Mouse (Mus musculus): ENCODE data around the gene Vmn1r208. TPM values are rescaled to one million over a fixed set of nuclear protein-coding genes. Genes with fewer than 3 reads are reported as not detected.
"Not testable (repeated sequence)": the region's sequence is repeated elsewhere in the genome, so short reads cannot be mapped to it uniquely, and the experiment has no call there.

Gene Vmn1r208
- total RNA-seq (2021): not detected

DNA sequence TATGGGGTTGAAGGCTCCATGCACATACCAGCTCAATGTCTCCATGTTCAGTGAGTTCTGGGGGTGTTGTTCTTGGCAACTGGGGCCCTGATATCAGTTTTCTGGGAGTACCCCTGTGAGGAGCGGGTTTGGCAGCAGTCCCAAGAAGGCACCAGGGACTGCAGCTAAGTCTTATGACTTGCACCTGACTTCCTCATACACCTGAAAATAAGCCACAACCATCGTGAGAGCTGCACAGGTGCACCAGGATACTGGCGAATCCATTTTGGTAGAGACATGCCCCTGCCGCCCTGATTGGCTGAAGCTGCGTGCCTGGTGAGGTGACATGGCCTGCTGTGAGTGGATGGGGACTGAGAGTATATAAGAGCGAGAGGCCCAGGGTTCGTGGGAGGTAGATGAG is at the start of gene Vmn1r208:
Gene Vmn1r208 (minus strand): TSS at position 101 of the 400 bp plus-strand sequence.
- not testable (repeated sequence) for DNase-seq

DNA sequence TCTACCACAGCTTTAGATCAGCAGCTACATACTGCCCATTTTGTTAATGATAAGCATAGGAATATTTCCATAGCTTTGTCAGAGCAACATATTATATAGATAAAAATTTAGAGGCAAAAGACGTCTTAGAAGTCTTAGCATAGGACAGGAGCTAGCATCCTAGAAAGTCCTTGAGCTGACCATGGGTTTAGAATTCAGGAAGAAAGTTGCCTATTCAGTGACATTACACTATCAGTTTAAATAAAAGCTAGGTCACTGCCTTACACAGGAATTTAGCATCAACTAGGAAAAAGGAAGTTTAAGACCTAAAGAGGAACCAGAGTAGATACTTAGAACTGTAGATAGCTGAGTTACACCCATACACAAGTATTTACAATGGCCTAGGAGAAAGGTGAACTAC is 44.4 kb upstream of the Vmn1r208 start:
- not testable (repeated sequence) for DNase-seq

DNA sequence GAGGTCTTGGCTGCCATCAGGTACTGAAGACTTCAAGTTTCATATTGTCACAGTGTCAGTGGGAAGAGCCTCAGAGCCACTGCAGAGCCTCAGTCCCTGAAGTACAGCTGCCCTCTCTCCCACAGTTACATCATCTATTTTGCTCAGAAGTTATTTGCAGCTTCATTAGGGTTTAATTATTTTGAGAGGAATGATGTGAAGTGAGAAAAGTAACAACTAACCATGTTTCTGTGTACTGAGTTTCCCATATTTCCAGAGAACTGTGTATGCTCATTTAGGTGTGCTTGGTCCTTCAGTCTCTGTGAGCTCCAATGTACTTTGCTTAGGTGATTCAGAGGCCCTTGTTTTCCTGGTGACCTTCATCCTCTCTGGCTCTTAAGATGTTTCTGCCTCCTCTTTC is 32.4 kb upstream of the Vmn1r208 start, which contains the start of gene Vmn1r209:
Gene Vmn1r209 (minus strand): TSS at position 101 of the 400 bp plus-strand sequence.
- not testable (repeated sequence) for DNase-seq

DNA sequence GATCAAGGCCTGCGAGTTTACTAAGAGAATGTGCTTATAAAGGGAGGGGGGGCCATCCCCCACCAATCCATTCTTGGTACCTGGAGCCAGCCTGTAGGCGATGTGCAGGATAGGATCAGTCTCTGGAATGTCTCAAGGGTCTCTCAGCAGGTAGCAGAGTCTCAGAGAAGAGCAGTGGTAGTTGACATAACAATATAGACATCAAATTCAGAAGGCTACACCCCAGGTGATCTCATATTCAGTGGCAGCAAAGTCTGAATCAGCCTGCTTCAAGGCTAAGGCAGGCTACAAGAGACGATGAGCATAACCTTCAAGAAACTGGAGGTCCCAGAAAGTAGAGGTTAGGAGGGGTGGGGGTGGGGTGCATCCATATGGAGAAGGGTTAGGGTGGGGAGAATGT is 10.9 kb upstream of the Vmn1r208 start:
- not testable (repeated sequence) for DNase-seq

DNA sequence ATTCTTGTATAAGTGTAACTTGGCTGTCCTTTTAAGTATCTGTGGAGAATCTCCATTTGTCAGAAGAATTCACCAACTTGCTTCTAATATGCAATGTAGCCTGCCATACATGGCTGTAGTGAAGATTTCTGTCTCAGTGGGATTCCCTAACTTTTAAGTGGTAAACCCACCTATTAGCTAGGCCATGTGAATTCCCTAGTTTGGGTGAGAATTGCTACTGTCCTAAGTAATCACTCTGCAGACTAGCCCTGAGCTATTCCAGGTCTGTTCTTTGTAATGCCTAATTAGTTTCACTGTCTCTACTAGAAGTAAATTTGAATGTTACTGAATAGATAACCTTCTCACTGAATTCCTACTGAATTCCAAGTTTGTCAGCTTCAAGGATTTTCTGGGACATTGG is 7.0 kb upstream of the Vmn1r208 start:
- DNase-seq: not testable (repeated sequence)

DNA sequence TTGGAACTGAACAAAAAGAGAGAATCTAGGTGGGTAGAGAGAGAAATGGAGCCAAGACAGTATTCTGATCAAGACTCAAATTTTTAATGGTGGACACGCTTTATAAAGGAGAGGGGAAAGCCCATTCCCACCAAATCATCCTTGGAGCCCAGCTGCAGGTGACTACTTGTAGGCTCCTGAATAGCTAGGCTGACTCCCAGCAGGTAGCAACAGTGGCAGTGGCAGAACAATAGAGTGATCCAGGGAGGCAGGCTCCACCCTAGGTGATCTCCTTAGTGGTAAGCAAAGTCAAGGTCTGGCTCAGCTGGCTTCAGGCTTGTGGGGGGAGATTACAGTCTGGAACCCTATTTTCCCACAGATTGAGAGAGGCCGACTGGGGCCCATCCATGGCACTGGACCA is 5.6 kb downstream of the Vmn1r208 start:
- DNase-seq: not testable (repeated sequence)

DNA sequence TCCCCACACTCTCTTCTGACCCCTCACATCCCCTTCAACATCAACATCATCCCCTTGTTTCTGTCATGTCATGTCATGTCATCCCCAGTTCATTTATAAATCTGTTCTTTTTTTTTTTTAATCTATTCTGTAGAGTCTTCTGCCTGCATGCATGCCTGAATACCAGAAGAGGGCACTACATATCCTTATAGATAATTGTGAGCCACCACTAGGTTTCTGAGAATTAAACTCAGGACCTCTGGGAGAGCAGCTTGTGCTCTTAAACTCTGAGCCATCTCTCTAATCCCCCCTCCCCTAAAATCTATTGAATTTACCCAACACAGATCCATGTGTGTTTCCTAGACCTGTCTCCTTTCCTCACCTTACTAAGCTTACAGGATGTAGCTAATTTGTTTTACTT is 29.7 kb downstream of the Vmn1r208 start:
- DNase-seq: no peak

DNA sequence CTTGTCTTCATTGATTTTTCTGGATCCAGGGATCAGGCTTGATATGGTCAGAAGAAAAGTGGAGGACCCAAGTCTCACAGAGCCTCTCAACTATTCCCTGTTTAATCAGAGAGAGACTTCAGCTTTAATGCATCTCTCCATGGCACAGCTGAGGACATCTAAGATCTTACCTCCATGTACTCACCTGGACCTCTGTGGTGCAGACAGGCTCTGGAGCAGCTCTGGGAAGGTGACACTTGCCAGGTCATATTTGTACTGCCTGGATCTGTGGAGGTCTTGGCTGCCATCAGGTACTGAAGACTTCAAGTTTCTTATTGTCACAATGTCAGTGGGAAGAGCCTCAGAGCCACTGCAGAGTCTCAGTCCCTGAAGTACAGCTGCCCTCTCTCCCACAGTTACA is 47.7 kb downstream of the Vmn1r208 start, which contains the start of gene Vmn1r207-ps:
Gene Vmn1r207-ps (minus strand): TSS at position 101 of the 400 bp plus-strand sequence.
- not testable (repeated sequence) for DNase-seq

Other genes with a start within 250 kb of the Vmn1r208 start
- not detected for gene Vmn1r204, start 224.2 kb downstream of the Vmn1r208 start, total RNA-seq (2021)
- not detected for gene Vmn1r205, start 184.4 kb downstream of the Vmn1r208 start, total RNA-seq (2021)
- gene Vmn1r206, start 153.1 kb downstream of the Vmn1r208 start, total RNA-seq (2021): not detected
- under 1 TPM; 0.15 to 0.20 TPM for gene Vmn1r207-ps, start 47.8 kb downstream of the Vmn1r208 start, total RNA-seq (2021)
- under 1 TPM in 1 of 2 experiments, not detected in 1; 0.05 TPM for gene Vmn1r209, start 32.3 kb upstream of the Vmn1r208 start, total RNA-seq (2021)
- not detected for gene Vmn1r210, start 53.9 kb upstream of the Vmn1r208 start, total RNA-seq (2021)
- not detected for gene Vmn1r211, start 80.2 kb upstream of the Vmn1r208 start, total RNA-seq (2021)
- gene Vmn1r212, start 106.8 kb upstream of the Vmn1r208 start, total RNA-seq (2021): not detected
- not detected for gene Vmn1r213, start 230.3 kb upstream of the Vmn1r208 start, total RNA-seq (2021)

All from layer of hippocampus, postnatal 36 days (tissue).